22 mouse cellular contexts compared by ENCODE assay signal in genomic region chr7:125407136-125407535, GRCm38 (mm10). TPM values are rescaled to one million over a fixed set of nuclear protein-coding genes. Genes with fewer than 3 reads are reported as not detected.
DNase-seq lines count a peak whose midpoint lies in the region; ATAC-seq and TF ChIP-seq lines count a peak whose summit lies in the region.
"Had no signal": no experiment of that assay in that cellular context is flagged by ENCODE, and none has a peak within 500 bp of the region (broad histone marks: within the 10 kb centered on the region; RNA-seq: fewer than 3 reads in every experiment).

No protein-coding gene starts in this region.

- H3K27ac ChIP-seq in intestine, postnatal 0 days (ENCODE audit: low read depth, low read length) = no peak overlapping the region
- H3K27ac ChIP-seq in intestine, embryonic 16.5 days (ENCODE audit: low read length) = no peak overlapping the region
- no peak overlapping the region for H3K27ac ChIP-seq in lung, embryonic 14.5 days (ENCODE audit: low read depth)
- H3K27ac ChIP-seq: embryonic facial prominence, embryonic 15.5 days; heart, embryonic 10.5 days; hindbrain, embryonic 12.5 days; kidney, embryonic 15.5 days; limb, embryonic 15.5 days; neural tube, embryonic 13.5 days had no signal

- no peak for ATAC-seq in intestine, postnatal 0 days
- ATAC-seq in intestine, embryonic 16.5 days = no peak
- ATAC-seq in lung, embryonic 14.5 days (ENCODE audit: insufficient read depth) = no peak
- ATAC-seq in megakaryocyte-erythroid progenitor cell, adult 5-6 weeks (replicated peaks; ENCODE audit: low FRiP score, low TSS enrichment, poor library complexity, severe bottlenecking) = 0 out of 2 replicates have a peak, but pooled peaks have one; percentile 48
- ATAC-seq: activated CD4-positive, CD25-positive, alpha-beta regulatory T cell, adult 4 months; forebrain, postnatal 0 days; inflammation-experienced regulatory T-cells, adult 6 months; Patski had no signal

- H3K4me2 ChIP-seq in intestine, postnatal 0 days (replicated peaks; ENCODE audit: low read depth) = no peak overlapping the region
- no peak overlapping the region for H3K4me2 ChIP-seq in intestine, embryonic 16.5 days (ENCODE audit: low read depth, low read length)
- no peak overlapping the region for H3K4me2 ChIP-seq in lung, embryonic 14.5 days
- H3K4me2 ChIP-seq: embryonic facial prominence, embryonic 15.5 days; hindbrain, embryonic 12.5 days; kidney, embryonic 15.5 days; limb, embryonic 15.5 days; midbrain, embryonic 11.5 days; neural tube, embryonic 13.5 days had no signal

- H3K4me3 ChIP-seq in intestine, postnatal 0 days (ENCODE audit: low read depth, low read length) = no peak overlapping the region
- H3K4me3 ChIP-seq in intestine, embryonic 16.5 days (ENCODE audit: low read length) = no peak overlapping the region
- no peak overlapping the region for H3K4me3 ChIP-seq in lung, embryonic 14.5 days (ENCODE audit: low read depth, low read length)
- H3K4me3 ChIP-seq in E14TG2a.4 (replicated peaks; ENCODE audit: low read length) = no peak overlapping the region
- H3K4me3 ChIP-seq: embryonic facial prominence, embryonic 15.5 days; heart, embryonic 10.5 days; hindbrain, embryonic 12.5 days; kidney, embryonic 15.5 days; limb, embryonic 15.5 days; neural tube, embryonic 13.5 days had no signal

- no peaks in the 10 kb centered on the region for H3K27me3 ChIP-seq in intestine, postnatal 0 days (replicated peaks; ENCODE audit: control insufficient read depth, insufficient read depth, low read length)
- H3K27me3 ChIP-seq in intestine, embryonic 16.5 days (replicated peaks; ENCODE audit: control insufficient read depth, insufficient read depth, low read length) = no peaks in the 10 kb centered on the region
- H3K27me3 ChIP-seq in lung, embryonic 14.5 days (ENCODE audit: insufficient read depth, low read length) = no peaks in the 10 kb centered on the region
- H3K27me3 ChIP-seq in E14TG2a.4 (ENCODE audit: insufficient read depth, low read length) = no peaks in the 10 kb centered on the region
- H3K27me3 ChIP-seq: embryonic facial prominence, embryonic 15.5 days; hindbrain, embryonic 12.5 days; kidney, embryonic 15.5 days; limb, embryonic 15.5 days; Patski had no signal

- no peak overlapping the region for H3K9ac ChIP-seq in intestine, postnatal 0 days (ENCODE audit: low read depth, low read length)
- H3K9ac ChIP-seq in intestine, embryonic 16.5 days (ENCODE audit: low read depth, low read length) = no peak overlapping the region
- H3K9ac ChIP-seq in lung, embryonic 14.5 days = no peak overlapping the region
- H3K9ac ChIP-seq: embryonic facial prominence, embryonic 15.5 days; forebrain, postnatal 0 days; hindbrain, embryonic 12.5 days; kidney, embryonic 15.5 days; limb, embryonic 15.5 days; neural tube, embryonic 13.5 days had no signal

- WGBS in intestine, postnatal 0 days = 64% methylated on average over 6 of the region's 6 CpGs
- 66% methylated on average over 6 of the region's 6 CpGs for WGBS in intestine, embryonic 16.5 days
- WGBS in lung, embryonic 14.5 days = 60% methylated on average over 6 of the region's 6 CpGs

- no peaks in the 10 kb centered on the region for H3K36me3 ChIP-seq in intestine, postnatal 0 days (ENCODE audit: control insufficient read depth, insufficient read depth)
- no peaks in the 10 kb centered on the region for H3K36me3 ChIP-seq in intestine, embryonic 16.5 days (ENCODE audit: control insufficient read depth, insufficient read depth, low read length)
- H3K36me3 ChIP-seq in lung, embryonic 14.5 days (ENCODE audit: insufficient read depth) = no peaks in the 10 kb centered on the region
- H3K36me3 ChIP-seq in E14TG2a.4 (ENCODE audit: insufficient read depth, low read length) = no peaks in the 10 kb centered on the region
- H3K36me3 ChIP-seq: embryonic facial prominence, embryonic 15.5 days; heart, embryonic 10.5 days; hindbrain, embryonic 12.5 days; kidney, embryonic 15.5 days; limb, embryonic 15.5 days; neural tube, embryonic 13.5 days had no signal

- peak; percentile 60 for TF ChIP-seq CTCF in intestine, postnatal 0 days (IDR thresholded peaks at IDR 0.05; ENCODE audit: low read depth)
- TF ChIP-seq CTCF in lung, embryonic 14.5 days (IDR thresholded peaks at IDR 0.05; ENCODE audit: low read depth) = peak; percentile 55
- TF ChIP-seq CTCF in E14TG2a.4 (conservative IDR thresholded peaks at IDR 0.05; ENCODE audit: low read length) = peak; percentile 41

- peak; percentile 40 for DNase-seq in lung, embryonic 14.5 days
- no peak for DNase-seq in lung, adult 18-20 months
- no peak for DNase-seq in gastrocnemius, postnatal 14 days
- DNase-seq: adrenal gland, postnatal 14 days; cerebellum, adult 11-12 months; cerebellum, postnatal 25 days; forebrain, postnatal 0 days; thymus, postnatal 36 days had no signal

- H3K4me1 ChIP-seq in intestine, postnatal 0 days (replicated peaks; ENCODE audit: control insufficient read depth, insufficient read depth, low read length) = no peaks in the 10 kb centered on the region
- H3K4me1 ChIP-seq in intestine, embryonic 16.5 days (ENCODE audit: control insufficient read depth, insufficient read depth, low read length) = no peaks in the 10 kb centered on the region
- no peaks in the 10 kb centered on the region for H3K4me1 ChIP-seq in lung, embryonic 14.5 days (ENCODE audit: insufficient read depth)
- peaks cover 17% of the 10 kb centered on the region for H3K4me1 ChIP-seq in E14TG2a.4 (replicated peaks; ENCODE audit: low read depth, low read length)
- H3K4me1 ChIP-seq: embryonic facial prominence, embryonic 15.5 days; heart, embryonic 10.5 days; hindbrain, embryonic 12.5 days; kidney, embryonic 15.5 days; limb, embryonic 15.5 days; neural tube, embryonic 13.5 days had no signal

- H3K9me3 ChIP-seq in intestine, postnatal 0 days (ENCODE audit: control insufficient read depth) = no peaks in the 10 kb centered on the region
- no peaks in the 10 kb centered on the region for H3K9me3 ChIP-seq in intestine, embryonic 16.5 days (ENCODE audit: control insufficient read depth, low read length)
- no peaks in the 10 kb centered on the region for H3K9me3 ChIP-seq in lung, embryonic 14.5 days (ENCODE audit: low read depth, low read length)
- H3K9me3 ChIP-seq in E14TG2a.4 (ENCODE audit: low read length) = no peaks in the 10 kb centered on the region
- H3K9me3 ChIP-seq: embryonic facial prominence, embryonic 15.5 days; heart, embryonic 10.5 days; hindbrain, embryonic 12.5 days; kidney, embryonic 15.5 days; limb, embryonic 15.5 days; neural tube, embryonic 13.5 days had no signal

- intact Hi-C loops in gastrocnemius, postnatal 14 days (cut with DNase I; ENCODE audit: low total_unique reads) = no loop called here

RNA-seq across cellular contexts. Expression of gene Kdm8, which starts 37.3 kb away (rescaled TPM):
- 3.3 and 3.5 TPM in 2 replicates for polyA plus RNA-seq in intestine, postnatal 0 days (2015; fragmentation: Nextera tagmentation; extraction: Ambion mirVana)
- polyA plus RNA-seq in intestine, embryonic 16.5 days (2015; fragmentation: Nextera tagmentation; extraction: Ambion mirVana) = 9.3 and 10.4 TPM in 2 replicates
- polyA plus RNA-seq in lung, embryonic 14.5 days (2014; fragmentation: Nextera tagmentation; extraction: Ambion mirVana) = 14.9 and 15.7 TPM in 2 replicates
- total RNA-seq in megakaryocyte-erythroid progenitor cell, adult 5-6 weeks (2014; fragmentation: Nextera tagmentation) = 5.0 and 5.4 TPM in 2 replicates
- 5.3 and 6.3 TPM in 2 replicates for total RNA-seq in megakaryocyte-erythroid progenitor cell, adult 5-6 weeks (2017)
- total RNA-seq in gastrocnemius, postnatal 14 days (2021) = 1 to 10 TPM; 4.3 to 4.9 TPM
